14 mouse cellular contexts compared by ENCODE assay signal in genomic region chr17:90768216-90768615, GRCm38 (mm10).
DNase-seq lines count a peak whose midpoint lies in the region; ATAC-seq and TF ChIP-seq lines count a peak whose summit lies in the region.
"Had no signal": no experiment of that assay in that cellular context is flagged by ENCODE, and none has a peak within 500 bp of the region (broad histone marks: within the 10 kb centered on the region; RNA-seq: fewer than 3 reads in every experiment).

No protein-coding gene starts in this region.

- peak; percentile 50 for ATAC-seq in forebrain, embryonic 11.5 days (replicated peaks; ENCODE audit: low FRiP score)
- peak; percentile 86 for ATAC-seq in hindbrain, embryonic 16.5 days
- no peak for ATAC-seq in liver, embryonic 11.5 days (replicated peaks; ENCODE audit: low FRiP score)
- ATAC-seq in liver, postnatal 0 days, result no peak

- H3K4me1 ChIP-seq in forebrain, embryonic 11.5 days (replicated peaks; ENCODE audit: control insufficient read depth, insufficient read depth, low read length), result peaks cover 3% of the 10 kb centered on the region; the same call in 1 of the 2 replicates
- H3K4me1 ChIP-seq in hindbrain, embryonic 16.5 days (ENCODE audit: control insufficient read depth, insufficient read depth, low read depth, low read length), result no peaks in the 10 kb centered on the region
- H3K4me1 ChIP-seq in liver, embryonic 11.5 days (replicated peaks; ENCODE audit: control insufficient read depth, insufficient read depth, low read length), result no peaks in the 10 kb centered on the region
- no peaks in the 10 kb centered on the region for H3K4me1 ChIP-seq in liver, postnatal 0 days (ENCODE audit: insufficient read depth)
- H3K4me1 ChIP-seq: heart, embryonic 10.5 days; limb, embryonic 12.5 days had no signal

- TF ChIP-seq CTCF in liver, postnatal 0 days (IDR thresholded peaks at IDR 0.05; ENCODE audit: low read depth), result no peak

- peak; percentile 18 for DNase-seq in ES-CJ7 (ENCODE audit: low read depth, low spot score)
- DNase-seq in ZHBTc4 (ENCODE audit: low read depth, low spot score), result peak; percentile 68
- DNase-seq in forebrain, embryonic 11.5 days (ENCODE audit: low spot score), result no peak
- no peak for DNase-seq in liver, embryonic 11.5 days (ENCODE audit: low spot score)
- DNase-seq in natural killer cell, adult 2 months (ENCODE audit: low spot score in 2 of 2), result no peak
- DNase-seq in liver, postnatal 0 days, result no peak
- no peak for DNase-seq in MN1 (ENCODE audit: low spot score)
- DNase-seq: adrenal gland, adult 8-10 months; right cerebral cortex, postnatal 25 days had no signal

- H3K4me2 ChIP-seq in forebrain, embryonic 11.5 days (ENCODE audit: low read depth, low read length, severe bottlenecking), result no peak overlapping the region
- H3K4me2 ChIP-seq in hindbrain, embryonic 16.5 days (ENCODE audit: low read length), result no peak overlapping the region
- no peak overlapping the region for H3K4me2 ChIP-seq in liver, embryonic 11.5 days
- no peak overlapping the region for H3K4me2 ChIP-seq in liver, postnatal 0 days (ENCODE audit: low read depth, low read length)
- H3K4me2 ChIP-seq: limb, embryonic 12.5 days had no signal

- WGBS in forebrain, embryonic 11.5 days, result 13% methylated on average over 1 of the region's 1 CpGs
- 13% methylated on average over 1 of the region's 1 CpGs for WGBS in hindbrain, embryonic 16.5 days
- WGBS in liver, embryonic 11.5 days, result 35% methylated on average over 1 of the region's 1 CpGs
- WGBS in liver, postnatal 0 days (ENCODE audit: insufficient replicate concordance), result 50% methylated on average over 1 of the region's 1 CpGs

- H3K9ac ChIP-seq in forebrain, embryonic 11.5 days (ENCODE audit: low read length), result no peak overlapping the region
- H3K9ac ChIP-seq in hindbrain, embryonic 16.5 days (ENCODE audit: low read depth, low read length), result no peak overlapping the region
- no peak overlapping the region for H3K9ac ChIP-seq in liver, embryonic 11.5 days (ENCODE audit: low read depth, low read length)
- H3K9ac ChIP-seq in liver, postnatal 0 days (replicated peaks), result no peak overlapping the region
- H3K9ac ChIP-seq: limb, embryonic 12.5 days had no signal

- no peak for TF ChIP-seq EP300 in liver, postnatal 0 days (IDR thresholded peaks at IDR 0.05; ENCODE audit: low read depth)

- no peak overlapping the region for H3K4me3 ChIP-seq in forebrain, embryonic 11.5 days (ENCODE audit: low read depth, low read length)
- no peak overlapping the region for H3K4me3 ChIP-seq in hindbrain, embryonic 16.5 days (ENCODE audit: low read length)
- no peak overlapping the region for H3K4me3 ChIP-seq in liver, embryonic 11.5 days (ENCODE audit: low read depth, low read length)
- no peak overlapping the region for H3K4me3 ChIP-seq in liver, postnatal 0 days (ENCODE audit: low read depth, low read length)
- H3K4me3 ChIP-seq: heart, embryonic 10.5 days; limb, embryonic 12.5 days; myocyte had no signal

- H3K27me3 ChIP-seq in forebrain, embryonic 11.5 days (ENCODE audit: control insufficient read depth, insufficient read depth, low read length), result no peaks in the 10 kb centered on the region
- no peaks in the 10 kb centered on the region for H3K27me3 ChIP-seq in hindbrain, embryonic 16.5 days (replicated peaks; ENCODE audit: control insufficient read depth, insufficient read depth, low read length)
- H3K27me3 ChIP-seq in liver, embryonic 11.5 days (replicated peaks; ENCODE audit: control insufficient read depth, insufficient read depth, low read length), result no peaks in the 10 kb centered on the region
- no peaks in the 10 kb centered on the region for H3K27me3 ChIP-seq in liver, postnatal 0 days (ENCODE audit: insufficient read depth, low read length)
- H3K27me3 ChIP-seq: limb, embryonic 12.5 days had no signal

- H3K36me3 ChIP-seq in forebrain, embryonic 11.5 days (ENCODE audit: control insufficient read depth, insufficient read depth, low read length), result no peaks in the 10 kb centered on the region
- H3K36me3 ChIP-seq in hindbrain, embryonic 16.5 days (ENCODE audit: control insufficient read depth, insufficient read depth, low read length), result no peaks in the 10 kb centered on the region
- H3K36me3 ChIP-seq in liver, embryonic 11.5 days (ENCODE audit: control insufficient read depth, insufficient read depth, low read length), result no peaks in the 10 kb centered on the region
- no peaks in the 10 kb centered on the region for H3K36me3 ChIP-seq in liver, postnatal 0 days (replicated peaks; ENCODE audit: insufficient read depth, low read length)
- H3K36me3 ChIP-seq: G1E; heart, embryonic 10.5 days; limb, embryonic 12.5 days had no signal

- no peaks in the 10 kb centered on the region for H3K9me3 ChIP-seq in forebrain, embryonic 11.5 days (ENCODE audit: control insufficient read depth, low read length)
- no peaks in the 10 kb centered on the region for H3K9me3 ChIP-seq in hindbrain, embryonic 16.5 days (ENCODE audit: control insufficient read depth, low read length)
- H3K9me3 ChIP-seq in liver, embryonic 11.5 days (ENCODE audit: control insufficient read depth, low read length), result no peaks in the 10 kb centered on the region
- no peaks in the 10 kb centered on the region for H3K9me3 ChIP-seq in liver, postnatal 0 days (ENCODE audit: low read length)
- H3K9me3 ChIP-seq: G1E; heart, embryonic 10.5 days; limb, embryonic 12.5 days had no signal

- no peak overlapping the region for H3K27ac ChIP-seq in forebrain, embryonic 11.5 days (ENCODE audit: low read depth, low read length)
- no peak overlapping the region; the same call in 1 of the 2 replicates for H3K27ac ChIP-seq in hindbrain, embryonic 16.5 days (ENCODE audit: low read depth, low read length)
- no peak overlapping the region for H3K27ac ChIP-seq in liver, embryonic 11.5 days (ENCODE audit: low read depth, low read length)
- no peak overlapping the region for H3K27ac ChIP-seq in liver, postnatal 0 days (ENCODE audit: low read depth)
- H3K27ac ChIP-seq: heart, embryonic 10.5 days; limb, embryonic 12.5 days had no signal

Comparison
In these comparisons a context has a peak if more than half of its experiments do, and no peak if none do; other contexts are left out.
1. DNase-seq: peak in ES-CJ7 (single experiment) and ZHBTc4 (single experiment); none in forebrain, embryonic 11.5 days (single experiment), liver, embryonic 11.5 days (single experiment), natural killer cell, adult 2 months (0 of 2), liver, postnatal 0 days (single experiment) and MN1 (single experiment).
2. ATAC-seq: peak in forebrain, embryonic 11.5 days (single experiment) and hindbrain, embryonic 16.5 days (single experiment); none in liver, embryonic 11.5 days (single experiment) and liver, postnatal 0 days (single experiment).